Mouse (Mus musculus): ENCODE measurements around the gene Tmem260.
A peak's percentile ranks its signal among the peaks of the same experiment; 100 is the strongest.

The Tmem260 gene

DNA sequence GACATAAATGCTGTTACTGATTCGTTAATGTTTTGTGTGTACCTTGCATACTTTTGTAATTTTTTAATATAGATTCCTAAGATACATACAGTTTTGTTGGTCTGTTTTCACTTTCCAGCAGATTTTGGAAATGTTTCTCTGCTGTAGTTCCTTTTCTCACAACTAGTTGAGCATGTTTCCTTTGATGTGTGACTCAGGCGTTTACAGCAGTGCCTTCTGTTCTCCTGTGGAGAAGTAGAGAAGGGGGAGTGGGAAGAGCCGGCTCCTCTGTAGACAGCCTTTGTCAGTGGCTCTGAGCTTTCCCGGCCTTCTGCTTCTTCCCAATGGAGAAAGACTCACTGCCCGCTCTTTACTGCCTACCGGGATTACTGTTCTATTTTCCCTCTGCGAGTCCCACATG lies 35.7 kb downstream of the Tmem260 start:
- DNase-seq (ENCODE audit: low read depth, low spot score), result peak; percentile 47

DNA sequence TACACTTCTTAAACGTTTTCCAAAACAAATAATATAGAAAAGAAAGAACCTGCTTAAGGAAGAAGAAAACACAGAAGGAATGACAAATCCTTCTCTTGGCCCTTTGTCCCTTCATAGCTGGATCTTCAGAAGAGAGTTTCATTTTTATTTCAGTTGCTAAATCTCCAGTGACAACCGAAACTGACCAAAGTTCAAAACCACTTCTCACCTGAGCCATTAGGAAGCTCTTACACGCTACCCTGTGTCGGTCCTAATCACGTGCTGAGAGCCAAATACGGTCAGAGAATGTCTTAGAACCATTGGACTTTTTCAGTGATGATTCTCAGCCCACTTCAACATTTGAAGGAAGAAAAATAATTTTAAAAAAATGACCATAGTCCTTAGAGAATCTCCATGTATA lies 36.8 kb downstream of the Tmem260 start:
- no peak for DNase-seq (ENCODE audit: low read depth, low spot score)

DNA sequence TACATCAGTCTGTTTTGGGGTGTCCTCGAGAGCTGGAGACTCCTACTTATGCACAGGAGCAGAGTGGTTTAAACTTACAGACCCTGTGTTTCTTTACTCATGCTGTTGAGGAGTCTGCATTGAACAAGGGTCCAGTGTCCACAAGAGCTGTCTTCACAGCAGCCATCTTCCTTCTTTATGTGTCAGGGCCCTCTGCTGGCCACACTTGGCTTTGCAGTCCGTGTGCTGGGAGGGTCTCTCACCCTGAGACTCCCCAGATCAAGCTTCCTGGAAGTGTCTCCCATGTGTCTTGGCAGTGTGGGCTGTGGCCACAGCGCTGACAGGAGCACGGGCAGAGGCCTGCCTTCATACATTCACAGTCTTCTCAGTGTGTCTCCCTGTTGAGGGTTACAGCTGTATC lies 48.0 kb downstream of the Tmem260 start:
- no peak for DNase-seq (ENCODE audit: low read depth, low spot score)

DNA sequence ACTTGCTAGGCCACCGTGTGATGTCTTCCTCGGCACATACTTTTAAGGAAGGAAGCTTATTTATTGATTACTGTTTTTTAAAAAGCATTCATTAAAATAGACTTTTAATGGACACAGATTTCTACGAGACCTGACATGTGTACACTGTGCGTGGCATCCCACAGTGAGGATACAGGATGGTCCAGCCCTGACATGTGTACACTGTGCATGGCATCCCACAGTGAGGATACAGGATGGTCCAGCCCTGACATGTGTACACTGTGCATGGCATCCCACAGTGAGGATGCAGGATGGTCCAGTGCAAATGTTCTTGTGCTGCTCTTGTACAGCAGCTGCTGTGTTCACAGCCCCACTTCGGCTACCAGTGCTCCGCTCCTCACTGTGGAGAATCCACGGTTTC lies 56.6 kb downstream of the Tmem260 start:
- no peak for DNase-seq (ENCODE audit: low read depth, low spot score)

DNA sequence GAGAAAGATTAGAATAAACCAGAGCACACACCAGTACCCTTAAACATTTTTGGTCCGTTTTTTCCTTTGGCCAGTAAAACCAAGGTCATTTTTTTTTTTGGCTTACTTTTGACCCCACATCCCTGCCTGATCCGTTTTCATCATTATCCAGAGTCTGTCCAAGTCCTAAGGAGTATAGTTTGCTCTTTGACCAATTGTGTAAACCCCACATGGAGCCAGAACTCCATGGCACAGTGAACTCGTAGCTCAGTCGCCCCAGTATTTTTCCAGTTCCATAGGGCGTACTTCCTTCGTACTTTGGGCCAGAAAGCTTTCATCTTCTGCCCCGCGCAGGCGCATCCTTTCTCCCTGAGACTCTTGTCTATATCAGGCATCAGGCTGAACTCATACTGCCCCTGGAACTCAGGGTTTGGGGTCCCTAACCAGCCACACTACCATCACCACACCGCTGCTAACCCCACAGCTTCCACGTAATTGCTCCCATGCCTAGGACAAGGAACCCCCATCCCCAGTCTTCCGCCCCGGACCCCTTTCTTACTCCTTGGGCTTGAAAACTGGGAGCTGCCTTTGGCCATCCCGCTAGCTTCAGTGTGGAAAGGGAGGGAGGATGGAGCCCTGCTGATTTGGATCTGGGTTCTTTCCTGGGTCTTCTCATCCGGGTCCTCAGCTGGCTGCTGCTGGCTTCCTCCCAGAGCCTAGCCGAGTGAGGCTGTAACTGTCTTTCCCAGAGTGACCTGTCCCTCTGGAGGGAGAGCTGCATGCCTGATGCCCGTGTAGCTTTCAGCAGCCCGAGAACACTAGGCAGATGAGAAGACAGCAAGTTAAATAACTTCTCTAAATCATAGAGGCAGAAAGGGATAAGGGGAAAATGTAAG lies 58.0 kb downstream of the Tmem260 start:
- DNase-seq (ENCODE audit: low read depth, low spot score), result no peak

DNA sequence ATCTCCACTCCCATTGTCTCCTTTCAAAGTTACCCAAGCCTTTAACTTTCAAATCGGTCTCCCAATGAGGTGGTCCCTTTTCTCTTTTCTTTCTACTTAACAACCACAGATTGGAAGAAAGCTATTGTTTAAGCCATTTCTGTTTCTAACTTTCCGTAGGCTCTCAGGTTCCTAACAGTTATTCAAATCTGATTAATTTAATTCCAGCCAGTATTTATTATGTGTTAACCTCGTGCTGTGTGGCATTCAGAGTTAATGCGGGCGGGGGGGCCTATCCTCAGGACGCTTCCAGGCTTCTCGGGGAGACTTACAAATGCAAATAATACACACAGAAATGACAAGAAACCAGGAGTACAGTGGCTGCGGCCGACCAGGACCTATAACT lies 58.6 kb downstream of the Tmem260 start:
- DNase-seq (ENCODE audit: low read depth, low spot score), result no peak

DNA sequence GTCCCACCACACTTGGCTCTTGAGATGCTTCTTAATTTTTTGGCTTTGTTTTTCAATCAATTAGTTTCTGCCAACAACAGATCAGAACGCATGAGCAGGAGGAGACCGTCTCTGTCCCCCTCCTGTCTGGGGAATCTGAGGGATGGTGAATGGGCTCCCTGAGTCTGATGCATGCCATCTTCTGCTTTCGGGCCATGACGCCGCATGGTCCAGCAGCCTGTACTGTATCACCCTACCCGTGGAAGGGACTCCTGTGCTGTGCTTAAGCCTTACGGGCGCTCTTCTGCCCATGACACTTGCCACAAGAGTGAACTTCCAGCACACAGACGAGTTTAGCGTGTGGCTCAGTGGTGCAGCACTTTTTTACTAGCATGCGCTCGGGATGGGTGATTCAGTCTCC lies 59.7 kb downstream of the Tmem260 start:
- no peak for DNase-seq (ENCODE audit: low read depth, low spot score)

DNA sequence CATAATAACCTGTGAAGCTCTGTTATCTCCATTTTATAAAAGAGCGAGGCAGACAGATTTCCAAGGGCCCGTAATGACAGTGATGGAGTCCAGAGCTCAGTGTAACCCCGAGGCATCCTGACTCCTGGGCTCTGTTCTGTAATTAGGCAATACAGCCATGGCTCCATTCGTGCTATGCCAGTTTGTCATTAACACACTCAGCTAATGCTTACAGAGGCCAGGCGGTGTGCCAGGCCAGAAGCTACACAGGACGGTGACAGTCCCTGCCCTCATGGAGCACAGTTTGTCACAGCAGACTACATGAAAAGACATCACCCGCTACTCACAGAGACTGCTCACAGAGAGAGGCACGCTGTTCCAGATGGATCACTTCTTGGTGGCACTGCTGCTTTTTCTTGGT lies 61.5 kb downstream of the Tmem260 start:
- DNase-seq (ENCODE audit: low read depth, low spot score), result no peak

DNA sequence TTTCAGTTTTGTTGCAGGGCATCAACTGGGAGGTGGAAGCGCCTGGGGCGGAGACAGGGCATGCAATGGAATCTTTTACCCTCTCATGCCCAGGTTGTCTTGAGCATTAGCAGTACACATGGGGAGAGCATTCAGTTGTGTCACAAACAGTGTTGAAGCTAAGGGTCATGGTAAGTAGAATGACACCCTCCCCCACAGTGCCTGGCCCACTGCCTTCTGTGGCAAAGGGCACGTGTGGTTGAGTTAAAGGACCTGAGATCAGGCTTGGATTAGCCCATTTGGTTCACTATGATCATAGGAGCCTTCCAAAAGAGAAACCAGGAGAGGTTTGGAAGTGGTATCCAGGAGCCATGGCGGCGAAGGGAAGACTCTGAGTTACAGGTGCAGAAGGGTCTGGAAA lies 63.2 kb downstream of the Tmem260 start:
- no peak for DNase-seq (ENCODE audit: low read depth, low spot score)

DNA sequence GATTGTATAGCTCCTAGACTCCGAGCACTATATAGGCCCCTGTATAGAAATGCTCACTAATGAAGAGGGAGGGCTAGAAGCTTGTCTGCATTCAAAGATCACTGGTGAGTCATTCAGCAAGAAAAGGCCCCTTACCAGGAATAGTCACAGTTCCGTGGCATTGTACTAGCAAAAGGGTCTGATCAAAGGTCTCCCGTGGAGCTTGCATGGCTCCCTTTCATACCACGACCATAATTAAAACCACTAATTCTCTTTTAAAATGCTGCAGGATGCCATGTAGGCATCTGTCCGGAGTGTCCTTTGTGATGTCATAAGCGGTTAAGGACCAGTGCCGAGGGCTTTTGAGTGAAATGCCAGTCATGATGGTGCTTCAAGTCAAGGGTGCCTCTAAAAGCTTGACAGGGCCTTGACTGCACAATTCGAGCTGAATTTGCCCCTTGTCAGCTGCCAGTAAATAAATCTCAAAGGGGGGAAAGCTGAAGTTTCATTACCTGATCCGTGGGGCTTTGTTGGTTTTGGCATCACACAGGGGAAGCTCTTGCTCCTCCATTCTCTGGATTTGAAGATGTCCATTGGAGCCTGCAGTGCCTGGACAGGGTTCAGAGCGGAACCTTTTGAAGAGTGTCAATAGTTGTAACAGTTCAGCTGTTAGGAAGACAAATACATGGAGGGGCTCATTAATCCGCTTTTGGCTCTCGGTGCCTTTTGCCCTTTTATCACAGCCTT lies 67.3 kb downstream of the Tmem260 start:
- no peak for DNase-seq (ENCODE audit: low read depth, low spot score)

DNA sequence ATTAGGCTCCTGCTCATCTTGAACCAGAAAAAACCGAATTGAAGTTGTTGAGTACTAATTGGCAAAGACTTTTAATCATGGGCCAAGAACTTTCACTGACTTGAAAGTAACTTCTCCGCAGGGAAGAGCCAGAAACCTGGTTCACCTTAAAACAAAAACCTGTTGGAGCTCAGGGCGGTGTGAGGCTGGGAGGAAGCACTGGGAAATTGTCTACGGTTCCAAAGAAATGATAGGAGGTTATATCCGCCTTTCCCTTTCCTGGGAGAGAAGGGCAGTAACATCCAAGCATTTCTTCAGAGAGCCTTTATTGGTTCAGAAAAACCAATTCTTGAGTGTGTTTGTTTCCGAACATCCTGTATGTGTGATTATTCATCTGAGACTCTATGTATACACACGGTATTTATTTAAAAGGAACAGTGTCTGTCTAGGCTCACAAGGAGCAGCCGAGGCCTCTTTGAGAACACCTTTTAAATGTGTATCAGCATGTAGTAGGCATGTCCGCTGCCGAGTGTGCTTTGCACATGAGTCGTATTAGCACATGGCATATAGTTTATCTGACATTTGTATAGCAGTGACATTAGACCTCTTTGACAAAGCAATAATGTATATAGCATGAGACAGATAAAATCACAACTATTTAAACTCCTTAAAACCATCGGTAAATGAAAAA lies 68.0 kb downstream of the Tmem260 start:
- DNase-seq (ENCODE audit: low read depth, low spot score), result no peak

DNA sequence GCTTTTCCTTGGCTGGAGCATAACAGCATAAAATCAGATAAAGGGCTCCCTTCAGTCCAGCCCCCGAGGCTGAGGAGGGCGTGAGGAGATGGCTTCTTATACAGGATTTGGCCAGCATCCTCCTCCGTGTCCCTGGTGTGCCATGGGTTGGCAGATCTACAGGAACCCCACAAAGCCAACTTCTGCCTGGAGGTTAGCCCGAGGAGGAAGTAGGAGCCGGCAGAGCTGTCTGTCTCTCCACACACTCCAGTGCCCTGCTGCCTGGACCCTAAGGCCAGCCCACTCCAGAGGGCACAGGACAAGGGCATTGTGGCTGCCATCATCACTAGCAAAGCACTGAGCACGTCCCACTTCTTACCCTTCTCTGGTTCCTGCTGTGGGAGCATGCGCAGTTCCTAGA lies 68.7 kb downstream of the Tmem260 start:
- DNase-seq (ENCODE audit: low read depth, low spot score), result no peak

DNA sequence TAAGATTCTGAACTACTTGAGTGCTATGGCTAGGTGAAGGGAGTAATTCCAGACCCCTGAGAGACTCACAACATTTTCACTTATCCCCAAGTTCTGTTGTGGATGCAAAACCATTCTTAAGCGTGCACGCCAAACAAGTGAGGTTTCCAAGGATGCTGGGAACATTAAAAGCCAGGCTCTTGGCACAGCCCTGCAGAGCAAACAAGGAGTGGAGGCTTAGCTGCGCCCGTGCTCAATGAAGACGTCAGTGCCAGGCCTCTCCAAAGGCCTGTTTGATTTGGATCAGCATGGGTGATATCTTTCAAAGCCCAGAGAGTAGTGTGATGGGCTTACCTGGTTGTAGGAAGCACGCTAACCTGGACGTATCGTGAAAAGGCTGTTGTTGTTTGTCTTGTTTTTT lies 69.6 kb downstream of the Tmem260 start:
- DNase-seq (ENCODE audit: low read depth, low spot score), result no peak

DNA sequence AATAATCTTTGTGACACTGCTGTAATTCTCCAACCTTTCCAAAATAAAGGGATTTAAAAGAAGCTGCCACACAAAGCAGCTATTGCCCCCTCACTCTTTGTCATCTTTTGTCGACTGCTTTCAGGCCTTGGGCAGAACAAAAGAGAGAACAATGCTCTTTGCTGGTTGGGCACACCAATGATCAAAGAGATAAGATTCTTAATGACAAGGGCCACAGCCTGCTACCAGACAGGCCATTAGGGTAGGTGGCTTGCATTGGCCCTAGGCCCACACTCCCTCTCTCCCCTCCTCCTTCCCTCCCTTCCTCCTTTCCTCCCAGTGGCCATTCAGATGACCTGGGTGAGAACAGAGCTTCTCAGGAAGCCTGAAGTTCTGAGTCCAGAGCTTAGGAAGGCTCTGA lies 77.4 kb downstream of the Tmem260 start:
- no peak for DNase-seq (ENCODE audit: low read depth, low spot score)

DNA sequence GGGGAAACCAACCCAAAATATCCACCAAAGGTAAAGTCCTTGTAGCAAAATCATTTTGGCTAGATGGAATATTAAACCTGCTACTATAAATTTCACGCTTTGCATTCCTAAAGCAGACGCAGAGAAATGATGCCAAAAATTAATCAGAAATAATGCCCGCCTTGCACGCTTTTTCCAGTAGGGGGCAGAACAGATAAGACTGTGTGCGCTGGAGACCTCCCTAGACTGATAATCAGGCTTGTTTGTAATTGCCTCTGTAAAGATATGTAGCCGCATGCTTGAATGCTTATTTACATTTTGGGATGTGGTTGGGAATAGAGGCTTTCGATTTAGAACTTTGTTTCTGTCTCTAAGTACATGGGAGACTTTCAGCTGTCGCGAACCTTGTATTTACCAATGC lies 78.2 kb downstream of the Tmem260 start:
- DNase-seq (ENCODE audit: low read depth, low spot score), result no peak

DNA sequence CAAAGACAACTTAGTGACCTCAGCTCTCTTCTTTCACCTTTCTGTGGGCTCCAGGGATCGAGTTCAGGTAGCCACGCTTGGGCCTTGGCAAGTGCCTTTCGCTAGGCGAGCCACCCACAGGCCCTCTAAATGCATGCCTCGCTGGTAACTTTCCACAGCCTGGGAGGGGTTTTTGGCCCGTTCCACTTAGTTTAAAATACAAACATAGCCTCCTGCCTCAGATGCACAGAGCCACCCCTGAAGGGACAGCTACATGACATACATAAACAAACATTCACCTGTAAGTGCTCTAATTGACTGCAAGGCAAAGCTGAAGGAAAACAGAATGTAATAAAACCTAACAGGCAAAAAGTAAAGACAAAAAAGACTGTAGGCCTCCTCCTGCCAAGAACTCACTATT lies 79.1 kb downstream of the Tmem260 start:
- no peak for DNase-seq (ENCODE audit: low read depth, low spot score)

DNA sequence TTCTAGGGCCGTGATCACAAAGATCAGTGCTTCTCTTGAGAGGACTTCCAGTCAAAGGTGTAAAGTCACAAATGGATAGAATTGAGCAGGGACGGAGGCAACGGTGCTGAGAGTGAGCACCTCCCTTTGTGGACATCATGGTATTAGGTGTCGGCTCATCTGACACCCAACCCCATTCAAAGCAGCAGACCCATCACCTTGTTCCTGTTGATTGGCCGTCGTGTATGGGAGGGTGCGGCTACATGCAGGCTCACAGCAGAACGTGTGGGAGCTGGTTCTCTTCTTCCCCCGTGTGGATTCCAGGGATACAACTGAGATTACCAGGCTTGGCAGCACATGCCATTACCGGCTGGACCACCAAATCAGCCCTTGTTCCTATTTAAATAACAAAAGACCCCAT lies 84.7 kb downstream of the Tmem260 start:
- DNase-seq (ENCODE audit: low read depth, low spot score), result no peak

DNA sequence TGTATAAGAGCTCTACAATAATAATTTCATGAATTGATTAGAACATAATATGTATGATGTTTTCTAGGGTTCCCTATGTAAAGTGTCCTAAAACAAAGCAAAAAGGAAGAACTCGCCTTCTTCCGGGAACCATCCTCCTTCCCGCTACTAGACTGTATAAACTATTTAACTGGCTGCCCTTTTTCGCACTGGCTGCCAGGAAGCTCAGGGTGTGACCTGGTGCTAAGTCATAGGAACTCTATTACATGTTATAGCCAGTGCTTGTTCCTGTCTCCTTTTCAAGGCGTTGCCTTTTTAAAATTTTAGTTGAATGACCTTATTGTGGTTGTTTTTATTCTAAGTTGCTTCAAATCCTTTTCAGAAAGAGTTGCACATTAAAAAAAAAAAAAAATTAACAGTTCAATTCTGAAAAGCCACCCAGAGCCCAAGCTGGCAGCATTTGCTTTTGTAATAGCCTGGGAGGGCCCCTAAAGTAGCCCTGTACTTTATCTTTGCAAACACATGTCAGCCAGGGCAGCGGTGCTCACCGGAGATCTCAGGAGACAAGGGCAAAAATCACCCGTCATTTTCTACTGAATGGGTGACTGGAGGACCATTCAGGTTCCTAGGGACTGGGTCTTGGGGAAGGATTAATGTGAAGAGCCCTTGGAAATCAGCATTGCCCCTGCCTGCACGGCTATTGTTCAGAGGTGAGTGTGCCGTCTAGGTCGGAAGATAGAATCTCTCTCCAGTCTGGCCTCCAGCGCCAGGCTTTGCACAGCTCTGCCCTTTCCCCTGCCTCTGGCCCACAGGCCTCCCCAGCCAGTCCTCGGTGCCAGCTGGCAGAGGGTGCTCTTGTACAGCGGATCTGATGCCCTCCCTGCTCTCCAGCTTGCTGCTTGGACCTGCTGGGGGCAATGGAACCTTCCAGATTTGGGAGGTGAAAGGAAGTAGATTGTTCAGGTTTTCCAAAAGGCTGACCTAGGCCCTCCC lies 92.2 kb downstream of the Tmem260 start:
- no peak for DNase-seq (ENCODE audit: low read depth, low spot score)

DNA sequence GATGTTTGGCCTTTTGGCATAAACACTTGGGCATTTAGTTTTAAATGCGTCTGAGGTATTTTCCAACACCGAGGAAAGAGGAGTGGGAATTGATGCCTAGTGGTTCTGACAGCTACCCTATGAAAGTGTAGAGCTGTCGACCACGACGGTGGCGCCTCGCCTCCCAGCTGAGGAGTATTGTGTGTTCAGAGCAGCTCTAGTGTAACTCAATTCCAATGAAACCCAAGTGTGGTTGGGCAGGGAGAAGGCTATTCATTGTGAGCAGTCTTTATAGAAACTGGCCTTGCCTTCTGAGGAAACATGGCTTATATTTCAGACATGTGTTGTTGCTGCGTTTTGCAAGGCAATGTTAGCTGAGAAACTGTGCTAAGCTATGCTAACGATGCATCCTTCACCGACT lies 99.2 kb downstream of the Tmem260 start:
- no peak for DNase-seq (ENCODE audit: low read depth, low spot score)

DNA sequence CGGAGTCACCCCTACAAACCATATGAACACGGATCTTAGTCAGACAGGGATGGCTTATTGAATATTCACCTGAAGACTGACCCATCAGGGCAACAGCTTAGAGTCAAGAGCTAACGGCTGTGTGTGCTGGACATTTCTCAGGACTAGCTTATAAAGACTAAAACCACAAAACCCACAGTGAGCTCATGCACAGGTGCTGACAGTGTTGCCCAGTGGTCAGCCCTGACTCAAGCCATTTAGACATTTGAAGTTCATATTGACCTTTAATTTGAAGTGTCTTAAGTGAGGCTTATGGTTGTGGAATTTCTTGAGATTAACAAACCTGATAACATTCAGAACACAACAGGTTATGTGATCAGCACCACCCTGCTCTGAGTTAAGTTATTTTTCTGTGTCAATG lies 100.1 kb downstream of the Tmem260 start:
- DNase-seq (ENCODE audit: low read depth, low spot score), result no peak

DNA sequence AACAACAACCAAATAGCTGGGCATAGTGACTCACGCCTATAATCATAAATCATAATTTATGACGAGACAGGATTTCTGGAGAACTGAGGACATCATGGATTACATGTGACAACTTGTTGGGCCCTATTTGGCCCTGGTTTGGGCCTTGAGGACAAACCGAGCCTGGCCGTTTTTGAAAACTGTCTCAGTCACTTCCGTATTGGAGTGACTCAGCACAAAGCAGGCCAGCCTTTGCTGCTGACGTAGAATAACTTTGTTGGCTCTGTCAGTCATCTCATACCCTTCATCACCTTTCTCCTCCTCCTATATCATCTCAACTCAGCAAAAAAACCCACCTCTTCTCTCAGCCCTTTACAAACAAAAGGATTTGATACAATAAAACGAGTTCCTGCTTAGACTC lies 103.8 kb downstream of the Tmem260 start:
- DNase-seq (ENCODE audit: low read depth, low spot score), result no peak

DNA sequence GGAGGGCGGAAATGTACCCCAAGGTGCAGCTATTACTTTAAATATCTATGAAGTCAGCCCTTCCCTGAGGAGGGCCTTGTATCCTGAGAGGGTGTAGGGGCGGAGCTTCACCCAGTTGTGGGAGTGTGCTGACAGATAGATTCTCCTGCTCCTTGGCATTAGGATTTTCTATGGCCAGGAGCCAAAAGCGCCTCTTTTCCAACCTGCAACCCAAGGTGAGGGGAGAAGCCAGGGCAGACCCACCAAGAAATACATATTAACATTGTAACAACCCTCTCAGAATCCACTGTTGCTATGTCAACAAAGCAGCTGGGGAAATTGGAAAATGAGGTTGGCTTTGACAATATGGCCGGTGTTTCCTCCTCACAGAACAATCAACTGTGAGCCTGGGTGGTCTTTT lies 107.3 kb downstream of the Tmem260 start:
- DNase-seq (ENCODE audit: low read depth, low spot score), result no peak

All from telencephalon, adult 2 months (tissue).